In the genomic region with DNA sequence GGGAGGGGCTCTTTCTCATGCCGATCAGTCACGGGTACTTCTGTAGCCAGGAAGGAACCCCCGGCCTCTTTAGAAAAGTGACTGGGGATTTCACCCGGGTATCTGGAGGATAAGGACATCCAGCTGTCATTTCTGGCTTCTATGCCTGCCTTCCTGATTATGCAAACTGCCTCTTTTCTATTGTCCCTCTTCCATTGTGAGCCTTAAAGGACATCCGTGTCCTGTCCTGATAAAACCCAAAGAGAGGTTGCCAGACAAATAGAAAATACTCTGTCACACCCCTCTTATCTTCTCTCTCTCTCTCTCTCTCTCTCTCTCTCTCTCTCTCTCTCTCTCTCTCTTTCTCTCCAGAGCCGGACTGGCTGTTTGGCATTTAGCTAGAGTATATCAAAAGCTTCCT, we compare ENCODE assay signal across 12 mouse cellular contexts. TPM values are rescaled to one million over a fixed set of nuclear protein-coding genes. Genes with fewer than 3 reads are reported as not detected.
DNase-seq lines count a peak whose midpoint lies in the region; ATAC-seq lines count a peak whose summit lies in the region.
"Had no signal": no experiment of that assay in that cellular context is flagged by ENCODE, and none has a peak within 500 bp of the region (broad histone marks: within the 10 kb centered on the region; RNA-seq: fewer than 3 reads in every experiment).

No protein-coding gene starts in this region.

- no peak for DNase-seq in neural tube, embryonic 10.5 days (ENCODE audit: extremely low spot score, low spot score)
- peak; percentile 72 for DNase-seq in lung, postnatal 36 days
- DNase-seq in retina, postnatal 1 day: peak; percentile 38
- DNase-seq in spleen, postnatal 10 days (ENCODE audit: low spot score in 2 of 2): no peak
- DNase-seq: adrenal gland, adult 2 months; kidney, postnatal 10 days; left cerebral cortex, postnatal 4 days had no signal

- H3K27ac ChIP-seq in forebrain, embryonic 12.5 days: no peak overlapping the region
- H3K27ac ChIP-seq in forebrain, embryonic 16.5 days (ENCODE audit: low read length): no peak overlapping the region
- H3K27ac ChIP-seq in neural tube, embryonic 12.5 days: no peak overlapping the region
- H3K27ac ChIP-seq: embryonic facial prominence, embryonic 10.5 days had no signal

- H3K4me1 ChIP-seq in forebrain, embryonic 12.5 days: peaks cover 16% of the 10 kb centered on the region; the same call in 1 of the 2 replicates
- H3K4me1 ChIP-seq in forebrain, embryonic 16.5 days (replicated peaks; ENCODE audit: control insufficient read depth, insufficient read depth, low read length): 0 out of 2 replicates have a peak, but pooled peaks cover 4% of the 10 kb centered on the region
- H3K4me1 ChIP-seq in neural tube, embryonic 12.5 days: peaks cover 6% of the 10 kb centered on the region

- WGBS in forebrain, embryonic 12.5 days: 7% methylated on average over 6 of the region's 6 CpGs
- 4% methylated on average over 6 of the region's 6 CpGs for WGBS in forebrain, embryonic 16.5 days
- 5% methylated on average over 6 of the region's 6 CpGs for WGBS in neural tube, embryonic 12.5 days

- H3K27me3 ChIP-seq in forebrain, embryonic 12.5 days: 0 out of 2 replicates have a peak, but pooled peaks cover 4% of the 10 kb centered on the region
- H3K27me3 ChIP-seq in forebrain, embryonic 16.5 days (replicated peaks; ENCODE audit: control insufficient read depth, insufficient read depth, low read length): no peaks in the 10 kb centered on the region
- no peaks in the 10 kb centered on the region for H3K27me3 ChIP-seq in neural tube, embryonic 12.5 days (replicated peaks)

- no peaks in the 10 kb centered on the region; the same call in 1 of the 2 replicates for H3K36me3 ChIP-seq in forebrain, embryonic 12.5 days (replicated peaks)
- H3K36me3 ChIP-seq in forebrain, embryonic 16.5 days (ENCODE audit: control insufficient read depth, insufficient read depth): no peaks in the 10 kb centered on the region
- no peaks in the 10 kb centered on the region for H3K36me3 ChIP-seq in neural tube, embryonic 12.5 days
- H3K36me3 ChIP-seq: embryonic facial prominence, embryonic 10.5 days had no signal

- no peak for ATAC-seq in forebrain, embryonic 12.5 days (ENCODE audit: low FRiP score)
- ATAC-seq in forebrain, embryonic 16.5 days: no peak
- ATAC-seq in neural tube, embryonic 12.5 days (ENCODE audit: low FRiP score, low read depth): no peak
- ATAC-seq in cerebellum, adult (ENCODE audit: insufficient number of reproducible peaks, low FRiP score, low TSS enrichment): no peak

- no peaks in the 10 kb centered on the region for H3K9me3 ChIP-seq in forebrain, embryonic 12.5 days
- no peaks in the 10 kb centered on the region for H3K9me3 ChIP-seq in forebrain, embryonic 16.5 days (ENCODE audit: control insufficient read depth, low read length)
- H3K9me3 ChIP-seq in neural tube, embryonic 12.5 days: no peaks in the 10 kb centered on the region

- H3K9ac ChIP-seq in forebrain, embryonic 12.5 days: no peak overlapping the region
- no peak overlapping the region for H3K9ac ChIP-seq in forebrain, embryonic 16.5 days (replicated peaks; ENCODE audit: low read depth, low read length)
- no peak overlapping the region for H3K9ac ChIP-seq in neural tube, embryonic 12.5 days

- peak overlapping the region; percentile 31 for H3K4me2 ChIP-seq in forebrain, embryonic 12.5 days
- no peak overlapping the region for H3K4me2 ChIP-seq in forebrain, embryonic 16.5 days (ENCODE audit: low read length)
- H3K4me2 ChIP-seq in neural tube, embryonic 12.5 days (replicated peaks): peak overlapping the region; percentile 42

- no peak overlapping the region for H3K4me3 ChIP-seq in forebrain, embryonic 12.5 days (replicated peaks)
- H3K4me3 ChIP-seq in forebrain, embryonic 16.5 days (replicated peaks; ENCODE audit: low read length): no peak overlapping the region
- no peak overlapping the region for H3K4me3 ChIP-seq in neural tube, embryonic 12.5 days
- H3K4me3 ChIP-seq: embryonic facial prominence, embryonic 10.5 days had no signal

RNA-seq across cellular contexts. Expression of gene Glp1r, which starts 19.4 kb away (rescaled TPM):
- polyA plus RNA-seq in forebrain, embryonic 12.5 days (2016; fragmentation: Nextera tagmentation; extraction: Ambion mirVana): 0.05 TPM in 2 replicates
- 0.04 and 0.23 TPM in 2 replicates for polyA plus RNA-seq in forebrain, embryonic 16.5 days (2015; fragmentation: Nextera tagmentation; extraction: Ambion mirVana)
- polyA plus RNA-seq in neural tube, embryonic 12.5 days (2016; fragmentation: Nextera tagmentation; extraction: Ambion mirVana): 0.03 and 0.04 TPM in 2 replicates

Comparison
In these comparisons a context has a peak if more than half of its experiments do, and no peak if none do; other contexts are left out.
1. DNase-seq: peak in lung, postnatal 36 days (single experiment) and retina, postnatal 1 day (single experiment); none in neural tube, embryonic 10.5 days (single experiment) and spleen, postnatal 10 days (0 of 2).